Mouse (Mus musculus) liver, embryonic 14.5 days (tissue): ENCODE results near the gene Gm20716. TPM values are rescaled to one million over a fixed set of nuclear protein-coding genes. Genes with fewer than 3 reads are reported as not detected.

Experiments used
- ATAC-seq: fragments of 200-750 bp; cut with Nextera tagmentation; 2 replicates; pipeline ENCODE4 v1.8.0; 2017; ENCODE audit warnings: moderate number of reproducible peaks, mild to moderate bottlenecking, moderate library complexity; ENCODE audit not compliant: insufficient read depth
- DNase-seq, 3 experiments: peaks; one replicate each; pipeline ENCODE4 v3.0.0-alpha.2; 2012 to 2013; ENCODE audit warnings: low read depth in 3 of 3, low spot score in 3 of 3
- H3K27ac ChIP-seq: fragments of 300-500 bp; sonication (generic); 2 replicates; pipeline ENCODE4 v1.5.1; 2014; ENCODE audit warnings: moderate library complexity, mild to moderate bottlenecking, control low read depth, inconsistent platforms
- H3K27me3 ChIP-seq: fragments of 300-500 bp; sonication (generic); 2 replicates; pipeline ENCODE4 v1.6.1; 2014; ENCODE audit warnings: mild to moderate bottlenecking, low read length, moderate library complexity; ENCODE audit not compliant: control insufficient read depth, insufficient read depth
- H3K36me3 ChIP-seq: fragments of 300-500 bp; sonication (generic); replicated peaks from 2 replicates; pipeline ENCODE4 v1.6.1; 2014; ENCODE audit warnings: low read depth; ENCODE audit not compliant: control insufficient read depth, insufficient read depth
- H3K4me1 ChIP-seq, 2 experiments: fragments of 200-500 bp in 1 of 2; fragments of 300-500 bp in 1 of 2; sonication (generic) in 1 of 2; replicated peaks; 2 replicates each; pipeline ENCODE4 v1.6.1; 2012 to 2014; ENCODE audit warnings: antibody characterized with exemption in 1 of 2, inconsistent platforms in 1 of 2, low read length in 1 of 2; ENCODE audit not compliant: control insufficient read depth in 2 of 2, insufficient read depth in 2 of 2
- H3K4me2 ChIP-seq: fragments of 300-500 bp; sonication (generic); 2 replicates; pipeline ENCODE4 v1.6.1; 2014; ENCODE audit warnings: low read depth, mild to moderate bottlenecking, control low read depth, moderate library complexity
- H3K4me3 ChIP-seq, 2 experiments: fragments of 200-500 bp in 1 of 2; fragments of 300-500 bp in 1 of 2; sonication (generic) in 1 of 2; 2 replicates each; pipeline ENCODE4 v1.5.1; 2012 to 2014; ENCODE audit warnings: low read depth in 2 of 2, low read length in 2 of 2, mild to moderate bottlenecking in 2 of 2, control low read depth in 1 of 2, inconsistent platforms in 1 of 2, moderate library complexity in 1 of 2; ENCODE audit not compliant: insufficient read depth in 1 of 2
- H3K9ac ChIP-seq: fragments of 300-500 bp; sonication (generic); replicated peaks from 2 replicates; pipeline ENCODE4 v1.6.1; 2014; ENCODE audit warnings: mild to moderate bottlenecking, control low read depth, moderate library complexity
- H3K9me3 ChIP-seq: fragments of 300-500 bp; sonication (generic); 2 replicates; pipeline ENCODE4 v1.6.1; 2016; ENCODE audit warnings: low read length, mixed read lengths; ENCODE audit not compliant: control insufficient read depth
- CTCF ChIP-seq: IDR thresholded peaks from 2 replicates; pipeline ENCODE4 v1.5.1; 2016; ENCODE audit warnings: antibody characterized with exemption, low read depth, control low read depth
- EP300 ChIP-seq: IDR thresholded peaks from 2 replicates; pipeline ENCODE4 v1.6.1; 2016; ENCODE audit warnings: antibody characterized with exemption, low read depth
- WGBS: fragments of 180-500 bp; shearing (Covaris S2); extraction: QIAGEN DNeasy Blood & Tissue Kit; methylation state at CpG from one replicate; pipeline ENCODE4 v1.1.7; 2014; ENCODE audit not compliant: insufficient replicate concordance; 5-methylcytosine and 5-hydroxymethylcytosine counted together
- polyA plus RNA-seq, 2 experiments: library from polyadenylated mRNA; depleted of rRNA in 1 of 2; stranded (reverse) in 1 of 2; unstranded in 1 of 2; fragments of >200 nt; fragmentation: Nextera tagmentation in 1 of 2; extraction: Ambion mirVana in 1 of 2; gene quantifications; 2 replicates each; pipeline versions ENCODE4 v1.2.1 to v1.2.3; 2012 to 2014

Gene Gm20716
- polyA plus RNA-seq, 2 experiments, result 4.7 to 8.5 TPM

DNA sequence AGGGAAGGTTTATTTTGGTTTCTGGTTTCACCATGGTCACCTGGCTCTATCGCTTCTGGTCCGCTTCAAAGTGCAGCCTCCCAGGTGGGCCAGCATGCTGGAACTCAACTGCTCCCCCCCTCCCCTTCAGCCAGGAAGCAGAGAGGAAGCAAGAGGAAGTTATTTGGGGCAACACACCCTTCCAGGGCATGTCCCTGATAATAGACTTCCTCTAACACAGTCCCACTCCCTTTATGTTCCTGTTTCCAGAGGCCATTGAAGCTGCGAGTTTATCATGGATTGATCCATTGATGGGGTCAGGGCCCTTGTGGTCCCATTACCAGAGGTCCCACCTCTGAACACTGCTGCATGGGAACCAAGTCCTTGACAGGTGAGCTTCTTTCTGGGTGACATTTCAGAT, 30.0 kb upstream of the Gm20716 start:
- Histone ChIP-seq H3K4me1 (no peaks in the 10 kb centered on the region), H3K27me3 (no peaks in the 10 kb centered on the region; the same call in 1 of the 2 replicates), H3K36me3 (no peaks in the 10 kb centered on the region), H3K27ac (no peak overlapping the region), H3K4me2 (no peak overlapping the region), H3K9me3 (no peaks in the 10 kb centered on the region), H3K4me3 (no peak overlapping the region), H3K9ac (no peak overlapping the region)
- ATAC-seq (no peak), DNase-seq (no peak)
- TF ChIP-seq EP300, result no peak
- TF ChIP-seq CTCF, result no peak
- 46% methylated on average over 3 of the region's 3 CpGs for WGBS

- no peaks in the 10 kb centered on the region for H3K36me3 ChIP-seq
- H3K27me3 ChIP-seq, result no peaks in the 10 kb centered on the region; the same call in 1 of the 2 replicates
- TF ChIP-seq CTCF (no peak), EP300 (no peak)
- H3K9me3 ChIP-seq, result no peaks in the 10 kb centered on the region
- H3K27ac ChIP-seq, result no peak overlapping the region
- no peak overlapping the region for H3K4me2 ChIP-seq
- 63% methylated on average over 8 of the region's 8 CpGs for WGBS
- no peak overlapping the region for H3K9ac ChIP-seq
- DNase-seq (no peak), ATAC-seq (no peak)
- H3K4me1 ChIP-seq, result no peaks in the 10 kb centered on the region
- H3K4me3 ChIP-seq, result no peak overlapping the region
Observed at GRCm38 (mm10) chr2:168259046-168259445, 28.9 kb upstream of the Gm20716 start.

- ATAC-seq (no peak), DNase-seq (no peak)
- Histone ChIP-seq H3K27ac (no peak overlapping the region), H3K4me2 (no peak overlapping the region), H3K9me3 (no peaks in the 10 kb centered on the region), H3K4me1 (no peaks in the 10 kb centered on the region), H3K9ac (no peak overlapping the region), H3K36me3 (no peaks in the 10 kb centered on the region), H3K4me3 (no peak overlapping the region), H3K27me3 (no peaks in the 10 kb centered on the region; the same call in 1 of the 2 replicates)
- TF ChIP-seq EP300 (no peak), CTCF (no peak)
- 34% methylated on average over 4 of the region's 4 CpGs for WGBS
Observed at GRCm38 (mm10) chr2:168257188-168257587, 27.0 kb upstream of the Gm20716 start.

DNA sequence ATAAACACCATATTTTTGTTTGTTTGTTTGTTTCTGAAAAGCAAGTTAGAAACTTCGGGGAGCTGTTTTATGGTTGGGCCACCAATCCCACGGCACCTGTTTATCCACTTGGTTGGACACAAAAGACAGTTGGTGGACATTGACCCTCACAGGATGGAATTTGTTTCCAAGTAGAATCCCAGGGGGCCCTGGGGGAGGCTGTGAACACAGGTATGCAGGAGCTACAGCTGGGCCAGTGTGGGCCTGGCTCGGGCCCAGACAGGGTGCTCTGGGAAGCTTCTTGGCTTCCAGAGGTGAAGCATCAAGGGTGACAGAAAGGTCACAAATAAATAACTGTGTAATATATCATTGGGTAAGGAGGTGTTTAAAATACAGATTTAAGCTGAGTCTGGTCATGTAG, 26.3 kb upstream of the Gm20716 start:
- no peak overlapping the region for H3K27ac ChIP-seq
- H3K4me2 ChIP-seq, result no peak overlapping the region
- no peak for ATAC-seq
- H3K9ac ChIP-seq, result no peak overlapping the region
- no peak for DNase-seq
- no peaks in the 10 kb centered on the region for H3K36me3 ChIP-seq
- no peaks in the 10 kb centered on the region for H3K4me1 ChIP-seq
- TF ChIP-seq CTCF (no peak), EP300 (no peak)
- no peaks in the 10 kb centered on the region; the same call in 1 of the 2 replicates for H3K27me3 ChIP-seq
- H3K9me3 ChIP-seq, result no peaks in the 10 kb centered on the region
- 64% methylated on average over 3 of the region's 3 CpGs for WGBS
- no peak overlapping the region for H3K4me3 ChIP-seq

GRCm38 (mm10) chr2:168253822-168254221, 23.7 kb upstream of the Gm20716 start:
- Histone ChIP-seq H3K36me3 (no peaks in the 10 kb centered on the region), H3K4me1 (no peaks in the 10 kb centered on the region), H3K4me2 (no peak overlapping the region), H3K9me3 (no peaks in the 10 kb centered on the region), H3K27ac (no peak overlapping the region), H3K4me3 (no peak overlapping the region), H3K9ac (no peak overlapping the region), H3K27me3 (no peaks in the 10 kb centered on the region)
- TF ChIP-seq EP300 (no peak), CTCF (no peak)
- ATAC-seq (no peak), DNase-seq (no peak)
- 22% methylated on average over 7 of the region's 7 CpGs for WGBS
